Mouse (Mus musculus) spleen, postnatal 4 days (tissue): ENCODE data around the gene Rtbdn.

ENCODE experiments used
- DNase-seq, 2 experiments: peaks; one replicate each; pipeline ENCODE4 v3.0.0; 2022; ENCODE audit warnings: low spot score in 2 of 2

Rtbdn gene

GRCm38 (mm10) chr8:84959811-84960210, 13.0 kb downstream of the Rtbdn start:
- no peak for DNase-seq

- no peak for DNase-seq
Observed at GRCm38 (mm10) chr8:84963952-84964351, 17.2 kb downstream of the Rtbdn start.

- DNase-seq, result peak; percentile 94
Observed at GRCm38 (mm10) chr8:84965731-84966291, 19.0 kb downstream of the Rtbdn start.

- DNase-seq, result peak in 1 of 2 experiments; percentile 62
Observed at GRCm38 (mm10) chr8:84966603-84967002, 19.8 kb downstream of the Rtbdn start.

- DNase-seq, result peak in 1 of 2 experiments; percentile 64
Observed at GRCm38 (mm10) chr8:84967532-84968304, 20.9 kb downstream of the Rtbdn start.

GRCm38 (mm10) chr8:84968650-84969049, 21.9 kb downstream of the Rtbdn start:
- DNase-seq, result peak in 1 of 2 experiments; percentile 65

- DNase-seq, result peak; percentile 87 to 93
Observed at GRCm38 (mm10) chr8:84969241-84970134, 22.7 kb downstream of the Rtbdn start, which contains the start of the genes Gm49661, Prdx2 and Rnaseh2a. TSS of gene Gm49661 (minus strand) at chr8:84969433. TSS of gene Prdx2 (plus strand) at chr8:84969587. TSS of gene Rnaseh2a (minus strand) at chr8:84969767.

GRCm38 (mm10) chr8:84970135-84970790, 23.5 kb downstream of the Rtbdn start:
- peak; percentile 34 to 77 for DNase-seq

GRCm38 (mm10) chr8:84970913-84971312, 24.1 kb downstream of the Rtbdn start:
- peak; percentile 84 for DNase-seq

GRCm38 (mm10) chr8:84973079-84973478, 26.3 kb downstream of the Rtbdn start:
- peak in 1 of 2 experiments; percentile 53 for DNase-seq

- peak; percentile 54 to 70 for DNase-seq
Observed at GRCm38 (mm10) chr8:84973803-84974542, 27.2 kb downstream of the Rtbdn start.

GRCm38 (mm10) chr8:84974543-84975142, 27.9 kb downstream of the Rtbdn start:
- DNase-seq, result peak in 1 of 2 experiments; percentile 68

GRCm38 (mm10) chr8:84975434-84975833, 28.6 kb downstream of the Rtbdn start:
- DNase-seq, result peak; percentile 85 to 91

GRCm38 (mm10) chr8:84976031-84976762, 29.4 kb downstream of the Rtbdn start:
- DNase-seq, result peak; percentile 95 to 97

GRCm38 (mm10) chr8:84976763-84977434, 30.1 kb downstream of the Rtbdn start:
- no peak for DNase-seq

- peak; percentile 76 to 89 for DNase-seq
Observed at GRCm38 (mm10) chr8:84977435-84978247, 30.9 kb downstream of the Rtbdn start.

GRCm38 (mm10) chr8:84978248-84978940, 31.6 kb downstream of the Rtbdn start, which contains the start of gene Junb:
TSS of gene Junb (minus strand) at chr8:84978718.
- DNase-seq, result peak; percentile 86 to 94
